Mouse (Mus musculus) liver, embryonic 11.5 days (tissue): ENCODE results near the gene Erg. TPM values are rescaled to one million over a fixed set of nuclear protein-coding genes. Genes with fewer than 3 reads are reported as not detected.
A peak's percentile ranks its signal among the peaks of the same experiment; 100 is the strongest.

Experiments
- ATAC-seq: fragments of 200-750 bp; cut with Nextera tagmentation; replicated peaks from 2 replicates; pipeline ENCODE4 v1.8.0; 2017; ENCODE audit warnings: moderate number of reproducible peaks, mild to moderate bottlenecking, moderate TSS enrichment, moderate library complexity; ENCODE audit not compliant: low FRiP score
- DNase-seq: peaks from one replicate; pipeline ENCODE4 v3.0.0-alpha.2; 2017; ENCODE audit warnings: low spot score
- H3K27ac ChIP-seq: fragments of 300-500 bp; sonication (generic); 2 replicates; pipeline ENCODE4 v1.5.1; 2014; ENCODE audit warnings: mild to moderate bottlenecking, low read depth, low read length, control low read depth
- H3K27me3 ChIP-seq: fragments of 300-500 bp; sonication (generic); replicated peaks from 2 replicates; pipeline ENCODE4 v1.6.1; 2014; ENCODE audit warnings: low read length, mixed read lengths; ENCODE audit not compliant: control insufficient read depth, insufficient read depth
- H3K36me3 ChIP-seq: fragments of 300-500 bp; sonication (generic); 2 replicates; pipeline ENCODE4 v1.6.1; 2014; ENCODE audit warnings: mild to moderate bottlenecking, low read length, moderate library complexity, mixed read lengths; ENCODE audit not compliant: control insufficient read depth, insufficient read depth
- H3K4me1 ChIP-seq: fragments of 300-500 bp; sonication (generic); replicated peaks from 2 replicates; pipeline ENCODE4 v1.6.1; 2014; ENCODE audit warnings: low read length, mixed read lengths; ENCODE audit not compliant: control insufficient read depth, insufficient read depth
- H3K4me2 ChIP-seq: fragments of 300-500 bp; sonication (generic); 2 replicates; pipeline ENCODE4 v1.6.1; 2014; ENCODE audit warnings: mild to moderate bottlenecking, control low read depth, moderate library complexity
- H3K4me3 ChIP-seq: fragments of 300-500 bp; sonication (generic); 2 replicates; pipeline ENCODE4 v1.5.1; 2014; ENCODE audit warnings: low read depth, low read length, control low read depth
- H3K9ac ChIP-seq: fragments of 300-500 bp; sonication (generic); 2 replicates; pipeline ENCODE4 v1.6.1; 2014; ENCODE audit warnings: low read depth, low read length, control low read depth
- H3K9me3 ChIP-seq: fragments of 300-500 bp; sonication (generic); 2 replicates; pipeline ENCODE4 v1.6.1; 2016; ENCODE audit warnings: low read length, inconsistent platforms, mixed read lengths; ENCODE audit not compliant: control insufficient read depth
- WGBS: fragments of 180-500 bp; shearing (Covaris S2); extraction: QIAGEN DNeasy Blood & Tissue Kit; methylation state at CpG from one replicate; pipeline ENCODE4 v1.1.7; 2014; 5-methylcytosine and 5-hydroxymethylcytosine counted together
- polyA plus RNA-seq: library from polyadenylated mRNA; unstranded; fragments of >200 nt; fragmentation: Nextera tagmentation; extraction: Ambion mirVana; gene quantifications from 2 replicates; pipeline ENCODE4 v1.2.1, GENCODE M21; 2014

The Erg gene
- polyA plus RNA-seq, 1 experiment from 2014 or later, result 3.8 TPM

GRCm38 (mm10) chr16:95596884-95597577 lies 10.6 kb upstream of the Erg start:
- Histone ChIP-seq H3K27me3 (no peaks in the 10 kb centered on the region), H3K4me1 (no peaks in the 10 kb centered on the region), H3K9me3 (no peaks in the 10 kb centered on the region), H3K4me2 (no peak overlapping the region), H3K27ac (no peak overlapping the region), H3K36me3 (no peaks in the 10 kb centered on the region), H3K4me3 (no peak overlapping the region), H3K9ac (no peak overlapping the region)
- ATAC-seq (no peak), DNase-seq (no peak)
- WGBS, result 87% methylated on average over 11 of the region's 11 CpGs

GRCm38 (mm10) chr16:95588849-95589248 lies 2.5 kb upstream of the Erg start:
- WGBS, result 48% methylated on average over 5 of the region's 5 CpGs
- no peak for DNase-seq
- no peak for ATAC-seq
- no peak overlapping the region for H3K4me3 ChIP-seq
- H3K27me3 ChIP-seq, result peaks cover 37% of the 10 kb centered on the region
- no peak overlapping the region for H3K9ac ChIP-seq
- no peak overlapping the region for H3K27ac ChIP-seq
- no peaks in the 10 kb centered on the region for H3K9me3 ChIP-seq
- no peaks in the 10 kb centered on the region for H3K36me3 ChIP-seq
- no peak overlapping the region for H3K4me2 ChIP-seq
- H3K4me1 ChIP-seq, result peaks cover 3% of the 10 kb centered on the region; the same call in 1 of the 2 replicates

- Histone ChIP-seq H3K27ac (no peak overlapping the region), H3K27me3 (peaks cover 45% of the 10 kb centered on the region), H3K36me3 (no peaks in the 10 kb centered on the region), H3K9ac (no peak overlapping the region), H3K4me3 (no peak overlapping the region), H3K4me2 (no peak overlapping the region), H3K4me1 (peaks cover 3% of the 10 kb centered on the region; the same call in 1 of the 2 replicates), H3K9me3 (no peaks in the 10 kb centered on the region)
- ATAC-seq, result no peak
- DNase-seq, result no peak
- 48% methylated on average over 7 of the region's 7 CpGs for WGBS
Observed at GRCm38 (mm10) chr16:95586726-95587125, 333 bp upstream of the Erg start.

DNA sequence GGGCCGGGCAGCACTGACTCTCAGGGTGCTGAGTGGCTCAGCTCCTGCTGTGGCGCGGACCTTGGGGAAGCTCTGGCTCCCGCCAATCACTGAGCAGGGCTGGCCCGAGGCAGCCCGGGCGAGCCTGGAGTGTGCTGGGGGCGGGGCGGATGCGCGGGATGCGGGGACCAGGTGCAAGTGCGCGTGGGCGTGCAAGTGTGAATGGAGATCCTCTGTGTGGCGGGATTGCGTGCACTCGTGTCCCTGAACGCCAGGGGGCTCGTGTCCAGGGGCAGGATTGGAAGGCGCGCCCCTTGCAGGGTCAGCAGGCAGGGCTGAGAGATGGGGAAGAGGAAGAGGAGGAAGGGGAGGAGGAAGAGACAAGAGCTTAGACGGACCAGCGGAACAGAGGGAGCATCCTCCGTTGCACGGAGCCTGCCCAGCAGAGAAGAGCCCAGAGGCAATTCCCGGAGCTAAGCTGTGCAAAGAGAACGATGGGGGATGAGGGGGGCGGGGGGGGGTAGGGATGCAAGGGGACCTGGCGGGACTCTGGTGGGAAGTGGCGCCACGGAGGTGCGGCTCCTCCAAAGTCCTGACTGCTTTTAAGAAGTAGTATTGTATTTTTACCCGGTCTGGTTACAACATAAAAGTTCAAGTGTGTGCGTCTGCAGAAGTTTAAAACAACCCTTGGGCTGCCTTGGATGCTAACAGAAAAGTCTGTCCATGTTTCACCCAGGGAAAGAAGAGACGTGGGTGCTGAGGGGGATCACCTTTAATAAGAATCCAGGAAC lies 667 bp downstream of the Erg start:
- H3K27ac ChIP-seq, result no peak overlapping the region
- DNase-seq (peak; percentile 62), ATAC-seq (peak; percentile 65)
- no peaks in the 10 kb centered on the region for H3K36me3 ChIP-seq
- peak overlapping the region; percentile 71 for H3K4me2 ChIP-seq
- peaks cover 3% of the 10 kb centered on the region; the same call in 1 of the 2 replicates for H3K4me1 ChIP-seq
- H3K9ac ChIP-seq, result no peak overlapping the region
- WGBS, result 2% methylated on average over 35 of the region's 36 CpGs
- peaks cover 47% of the 10 kb centered on the region for H3K27me3 ChIP-seq
- peak overlapping the region; percentile 43 for H3K4me3 ChIP-seq
- no peaks in the 10 kb centered on the region for H3K9me3 ChIP-seq

DNA sequence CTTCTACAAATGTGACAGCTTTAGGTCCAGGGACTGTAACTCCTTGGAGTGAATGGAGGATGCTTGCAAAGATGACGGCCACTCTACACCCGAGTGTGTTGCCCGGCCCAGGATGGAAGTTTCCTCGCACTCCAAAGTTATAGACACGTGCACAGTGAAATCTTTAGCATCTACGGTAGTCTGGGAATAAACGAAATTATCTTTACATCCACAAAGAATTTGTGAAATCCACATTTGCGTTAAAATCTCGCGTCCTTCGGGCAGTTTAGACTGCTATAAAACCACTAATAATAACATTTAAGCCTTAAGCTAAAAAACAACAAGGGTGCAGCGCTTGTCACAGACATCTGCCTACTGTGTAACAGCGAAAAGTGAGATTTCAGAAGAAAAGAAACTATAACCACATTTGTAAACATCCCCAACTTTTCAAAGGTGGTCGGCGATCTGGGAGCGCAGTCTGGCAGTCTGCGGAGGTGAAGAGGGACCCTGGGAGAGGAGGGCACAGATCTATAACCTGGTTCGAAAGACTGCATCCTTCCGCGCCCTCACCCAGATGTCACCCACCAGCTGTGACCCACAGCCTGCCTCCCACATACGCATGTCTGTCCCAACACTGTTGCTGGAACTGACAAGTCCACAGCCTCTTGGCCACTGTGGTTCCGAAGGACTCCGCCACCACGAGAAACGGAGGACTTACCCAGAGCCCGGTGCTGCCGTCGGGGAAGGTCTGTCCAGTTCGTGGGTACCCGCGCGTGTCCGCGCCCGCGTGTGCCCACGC lies 1.5 kb downstream of the Erg start:
- peak; percentile 41; the same call in 1 of the 2 replicates for ATAC-seq

GRCm38 (mm10) chr16:95579289-95579688 lies 7.1 kb downstream of the Erg start:
- Histone ChIP-seq H3K36me3 (no peaks in the 10 kb centered on the region), H3K9me3 (no peaks in the 10 kb centered on the region), H3K4me2 (no peak overlapping the region), H3K4me3 (no peak overlapping the region), H3K9ac (no peak overlapping the region), H3K4me1 (no peaks in the 10 kb centered on the region), H3K27ac (no peak overlapping the region), H3K27me3 (peaks cover 14% of the 10 kb centered on the region)
- no peak for ATAC-seq
- WGBS, result 81% methylated on average over 4 of the region's 4 CpGs
- no peak for DNase-seq

More for the DNA sequence above, 1.5 kb downstream of the Erg start:
- Histone ChIP-seq H3K36me3 (no peaks in the 10 kb centered on the region), H3K4me1 (peaks cover 3% of the 10 kb centered on the region; the same call in 1 of the 2 replicates), H3K4me2 (peak overlapping the region; percentile 71), H3K9ac (no peak overlapping the region), H3K4me3 (peak overlapping the region; percentile 43), H3K27ac (no peak overlapping the region), H3K9me3 (no peaks in the 10 kb centered on the region), H3K27me3 (peaks cover 49% of the 10 kb centered on the region)
- DNase-seq, result peak; percentile 33
- WGBS, result 18% methylated on average over 37 of the region's 37 CpGs

- Histone ChIP-seq H3K9ac (no peak overlapping the region), H3K36me3 (no peaks in the 10 kb centered on the region), H3K27me3 (no peaks in the 10 kb centered on the region), H3K4me1 (no peaks in the 10 kb centered on the region), H3K9me3 (no peaks in the 10 kb centered on the region), H3K4me3 (no peak overlapping the region), H3K4me2 (no peak overlapping the region), H3K27ac (no peak overlapping the region)
- ATAC-seq, result no peak
- 86% methylated on average over 13 of the region's 13 CpGs for WGBS
- DNase-seq, result no peak
Observed at GRCm38 (mm10) chr16:95573163-95573562, 13.2 kb downstream of the Erg start.

- ATAC-seq (no peak), DNase-seq (peak; percentile 35)
- Histone ChIP-seq H3K9me3 (no peaks in the 10 kb centered on the region), H3K36me3 (no peaks in the 10 kb centered on the region), H3K4me2 (no peak overlapping the region), H3K27me3 (no peaks in the 10 kb centered on the region), H3K27ac (no peak overlapping the region), H3K9ac (no peak overlapping the region), H3K4me3 (no peak overlapping the region), H3K4me1 (no peaks in the 10 kb centered on the region)
- 0% methylated on average over 1 of the region's 1 CpGs for WGBS
Observed at GRCm38 (mm10) chr16:95570616-95571015, 15.8 kb downstream of the Erg start.
